In genomic region chr2:57793519-57794296, GRCm38 (mm10) we compare ENCODE assay signal across 21 mouse cellular contexts.
A peak's percentile ranks its signal among the peaks of the same experiment; 100 is the strongest.
DNase-seq lines count a peak whose midpoint lies in the region; ATAC-seq lines count a peak whose summit lies in the region.
"Had no signal": no experiment of that assay in that cellular context is flagged by ENCODE, and none has a peak within 500 bp of the region (broad histone marks: within the 10 kb centered on the region; RNA-seq: fewer than 3 reads in every experiment).

No protein-coding gene starts in this region.

- no peaks in the 10 kb centered on the region for H3K36me3 ChIP-seq in forebrain, embryonic 15.5 days
- no peaks in the 10 kb centered on the region for H3K36me3 ChIP-seq in forebrain, embryonic 10.5 days (replicated peaks)
- H3K36me3 ChIP-seq in midbrain, embryonic 14.5 days (ENCODE audit: control insufficient read depth, insufficient read depth, low read length), result no peaks in the 10 kb centered on the region
- H3K36me3 ChIP-seq in midbrain, embryonic 11.5 days (ENCODE audit: control insufficient read depth, insufficient read depth, low read length), result no peaks in the 10 kb centered on the region
- H3K36me3 ChIP-seq in midbrain, embryonic 15.5 days (replicated peaks), result no peaks in the 10 kb centered on the region
- H3K36me3 ChIP-seq: embryonic facial prominence, embryonic 15.5 days; heart, embryonic 13.5 days had no signal

- WGBS in forebrain, embryonic 15.5 days, result 57% methylated on average over 8 of the region's 8 CpGs
- 76% methylated on average over 8 of the region's 8 CpGs for WGBS in forebrain, embryonic 10.5 days
- 43% methylated on average over 8 of the region's 8 CpGs for WGBS in midbrain, embryonic 14.5 days
- WGBS in midbrain, embryonic 11.5 days, result 78% methylated on average over 8 of the region's 8 CpGs
- 47% methylated on average over 8 of the region's 8 CpGs for WGBS in midbrain, embryonic 15.5 days

- no peak overlapping the region for H3K27ac ChIP-seq in forebrain, embryonic 15.5 days (replicated peaks)
- H3K27ac ChIP-seq in forebrain, embryonic 10.5 days, result no peak overlapping the region
- H3K27ac ChIP-seq in midbrain, embryonic 14.5 days (replicated peaks; ENCODE audit: low read depth, low read length), result no peak overlapping the region
- H3K27ac ChIP-seq in midbrain, embryonic 11.5 days (ENCODE audit: low read depth, low read length), result no peak overlapping the region
- H3K27ac ChIP-seq in midbrain, embryonic 15.5 days, result no peak overlapping the region
- H3K27ac ChIP-seq: embryonic facial prominence, embryonic 15.5 days; gastrocnemius, adult 2 months; heart, embryonic 13.5 days had no signal

- DNase-seq in forebrain, embryonic 10.5 days (ENCODE audit: extremely low spot score, low spot score), result no peak
- DNase-seq in midbrain, embryonic 14.5 days, result peak; percentile 64
- no peak for DNase-seq in midbrain, embryonic 11.5 days (ENCODE audit: low spot score, missing footprints)
- no peak for DNase-seq in kidney, postnatal 36 days
- DNase-seq: adrenal gland, adult 2 months; adrenal gland, postnatal 36 days; cerebellum, adult 11 months; cerebellum, adult 8-10 months; cerebellum, postnatal 14 days; embryo, embryonic 11 days; gastrocnemius, adult 2 months; gastrocnemius, postnatal 25 days; heart, adult 11 months; heart, postnatal 36 days had no signal

- no peak overlapping the region for H3K4me2 ChIP-seq in forebrain, embryonic 15.5 days (replicated peaks)
- H3K4me2 ChIP-seq in midbrain, embryonic 14.5 days (ENCODE audit: low read length), result no peak overlapping the region
- no peak overlapping the region for H3K4me2 ChIP-seq in midbrain, embryonic 11.5 days
- no peak overlapping the region for H3K4me2 ChIP-seq in midbrain, embryonic 15.5 days
- H3K4me2 ChIP-seq: embryonic facial prominence, embryonic 15.5 days; heart, embryonic 13.5 days had no signal

- peak; percentile 64; the same call in 1 of the 2 replicates for ATAC-seq in forebrain, embryonic 15.5 days (replicated peaks)
- peak; percentile 51; the same call in 1 of the 2 replicates for ATAC-seq in midbrain, embryonic 14.5 days (ENCODE audit: low FRiP score, low TSS enrichment)
- no peak for ATAC-seq in midbrain, embryonic 11.5 days (ENCODE audit: low FRiP score)
- peak; percentile 90 for ATAC-seq in midbrain, embryonic 15.5 days (replicated peaks)
- no peak for ATAC-seq in megakaryocyte, adult 5-6 weeks (ENCODE audit: poor library complexity, severe bottlenecking)
- ATAC-seq: intestine, postnatal 0 days had no signal

- no peak overlapping the region for H3K9ac ChIP-seq in forebrain, embryonic 15.5 days (replicated peaks)
- H3K9ac ChIP-seq in midbrain, embryonic 14.5 days (replicated peaks; ENCODE audit: low read length), result no peak overlapping the region
- H3K9ac ChIP-seq in midbrain, embryonic 11.5 days (ENCODE audit: low read length), result no peak overlapping the region
- no peak overlapping the region for H3K9ac ChIP-seq in midbrain, embryonic 15.5 days
- H3K9ac ChIP-seq: embryonic facial prominence, embryonic 15.5 days; heart, embryonic 13.5 days had no signal

- no peaks in the 10 kb centered on the region for H3K27me3 ChIP-seq in forebrain, embryonic 15.5 days
- H3K27me3 ChIP-seq in forebrain, embryonic 10.5 days (ENCODE audit: poor library complexity, severe bottlenecking), result no peaks in the 10 kb centered on the region
- H3K27me3 ChIP-seq in midbrain, embryonic 14.5 days (ENCODE audit: control insufficient read depth, insufficient read depth, low read length), result no peaks in the 10 kb centered on the region
- no peaks in the 10 kb centered on the region for H3K27me3 ChIP-seq in midbrain, embryonic 11.5 days (ENCODE audit: control insufficient read depth, insufficient read depth, low read length)
- no peaks in the 10 kb centered on the region for H3K27me3 ChIP-seq in midbrain, embryonic 15.5 days (replicated peaks)
- H3K27me3 ChIP-seq: embryonic facial prominence, embryonic 15.5 days; heart, embryonic 13.5 days had no signal

- no peaks in the 10 kb centered on the region for H3K4me1 ChIP-seq in forebrain, embryonic 15.5 days
- H3K4me1 ChIP-seq in forebrain, embryonic 10.5 days, result no peaks in the 10 kb centered on the region
- H3K4me1 ChIP-seq in midbrain, embryonic 14.5 days (ENCODE audit: control insufficient read depth, insufficient read depth, low read length), result no peaks in the 10 kb centered on the region
- no peaks in the 10 kb centered on the region for H3K4me1 ChIP-seq in midbrain, embryonic 11.5 days (ENCODE audit: control insufficient read depth, insufficient read depth, low read length)
- no peaks in the 10 kb centered on the region for H3K4me1 ChIP-seq in midbrain, embryonic 15.5 days
- H3K4me1 ChIP-seq: embryonic facial prominence, embryonic 15.5 days; heart, embryonic 13.5 days had no signal

- no peaks in the 10 kb centered on the region for H3K9me3 ChIP-seq in forebrain, embryonic 15.5 days
- no peaks in the 10 kb centered on the region for H3K9me3 ChIP-seq in forebrain, embryonic 10.5 days
- H3K9me3 ChIP-seq in midbrain, embryonic 14.5 days (ENCODE audit: control insufficient read depth, low read length), result no peaks in the 10 kb centered on the region
- H3K9me3 ChIP-seq in midbrain, embryonic 11.5 days (ENCODE audit: control insufficient read depth, low read length), result no peaks in the 10 kb centered on the region
- H3K9me3 ChIP-seq in midbrain, embryonic 15.5 days, result no peaks in the 10 kb centered on the region
- H3K9me3 ChIP-seq: embryonic facial prominence, embryonic 15.5 days; heart, embryonic 13.5 days had no signal

- H3K4me3 ChIP-seq in forebrain, embryonic 15.5 days, result no peak overlapping the region
- no peak overlapping the region for H3K4me3 ChIP-seq in forebrain, embryonic 10.5 days
- no peak overlapping the region for H3K4me3 ChIP-seq in midbrain, embryonic 14.5 days (replicated peaks; ENCODE audit: low read depth, low read length)
- no peak overlapping the region for H3K4me3 ChIP-seq in midbrain, embryonic 11.5 days (ENCODE audit: low read depth, low read length)
- no peak overlapping the region for H3K4me3 ChIP-seq in midbrain, embryonic 15.5 days
- H3K4me3 ChIP-seq: embryonic facial prominence, embryonic 15.5 days; erythroblast, embryonic 14.5 days; gastrocnemius, adult 2 months; heart, embryonic 13.5 days had no signal

Comparison
In these comparisons a context has a peak if more than half of its experiments do, and no peak if none do; other contexts are left out.
1. ATAC-seq: peak in forebrain, embryonic 15.5 days (single experiment), midbrain, embryonic 14.5 days (single experiment) and midbrain, embryonic 15.5 days (single experiment); none in midbrain, embryonic 11.5 days (single experiment) and megakaryocyte, adult 5-6 weeks (single experiment).